In genomic region chr12:81331046-81331638, GRCm38 (mm10) we compare ENCODE assay signal across 9 mouse cellular contexts. TPM values are rescaled to one million over a fixed set of nuclear protein-coding genes. Genes with fewer than 3 reads are reported as not detected.
A peak's percentile ranks its signal among the peaks of the same experiment; 100 is the strongest.
DNase-seq lines count a peak whose midpoint lies in the region; ATAC-seq lines count a peak whose summit lies in the region.
"Had no signal": no experiment of that assay in that cellular context is flagged by ENCODE, and none has a peak within 500 bp of the region (broad histone marks: within the 10 kb centered on the region; RNA-seq: fewer than 3 reads in every experiment).

No protein-coding gene starts in this region.

- no peak for DNase-seq in lung, postnatal 36 days
- peak; percentile 7 for DNase-seq in hindbrain, embryonic 11.5 days (ENCODE audit: low spot score)
- no peak for DNase-seq in urinary bladder, postnatal 10 days (ENCODE audit: low spot score)
- no peak for DNase-seq in ovary, postnatal 36 days (ENCODE audit: low spot score)
- DNase-seq in lung, postnatal 25 days (ENCODE audit: low spot score): no peak
- DNase-seq in left cerebral cortex, postnatal 14 days (ENCODE audit: low spot score in 2 of 2): no peak

- H3K9me3 ChIP-seq in lung, embryonic 15.5 days: no peaks in the 10 kb centered on the region
- no peaks in the 10 kb centered on the region for H3K9me3 ChIP-seq in hindbrain, embryonic 11.5 days (ENCODE audit: control insufficient read depth, low read length)
- no peaks in the 10 kb centered on the region for H3K9me3 ChIP-seq in midbrain, embryonic 12.5 days

- H3K4me1 ChIP-seq in lung, embryonic 15.5 days: peaks cover 8% of the 10 kb centered on the region; the same call in 1 of the 2 replicates
- no peaks in the 10 kb centered on the region for H3K4me1 ChIP-seq in hindbrain, embryonic 11.5 days (replicated peaks; ENCODE audit: control insufficient read depth, insufficient read depth, low read length)
- H3K4me1 ChIP-seq in midbrain, embryonic 12.5 days: peaks cover 20% of the 10 kb centered on the region

- no peaks in the 10 kb centered on the region for H3K36me3 ChIP-seq in lung, embryonic 15.5 days
- H3K36me3 ChIP-seq in hindbrain, embryonic 11.5 days (ENCODE audit: control insufficient read depth, insufficient read depth, low read length): no peaks in the 10 kb centered on the region
- no peaks in the 10 kb centered on the region for H3K36me3 ChIP-seq in midbrain, embryonic 12.5 days

- peaks cover 32% of the 10 kb centered on the region for H3K27me3 ChIP-seq in lung, embryonic 15.5 days
- H3K27me3 ChIP-seq in hindbrain, embryonic 11.5 days (ENCODE audit: control insufficient read depth, insufficient read depth, low read length): peaks cover 3% of the 10 kb centered on the region; the same call in 1 of the 2 replicates
- peaks cover 27% of the 10 kb centered on the region for H3K27me3 ChIP-seq in midbrain, embryonic 12.5 days

- no peak overlapping the region for H3K27ac ChIP-seq in lung, embryonic 15.5 days
- no peak overlapping the region for H3K27ac ChIP-seq in hindbrain, embryonic 11.5 days (ENCODE audit: low read depth, low read length)
- H3K27ac ChIP-seq in midbrain, embryonic 12.5 days (replicated peaks): peak overlapping the region; percentile 10; the same call in 1 of the 2 replicates

- H3K9ac ChIP-seq in lung, embryonic 15.5 days: no peak overlapping the region
- H3K9ac ChIP-seq in hindbrain, embryonic 11.5 days (ENCODE audit: low read depth, low read length): 0 out of 2 replicates have a peak overlapping the region, but pooled peaks have one; percentile 7
- H3K9ac ChIP-seq in midbrain, embryonic 12.5 days (replicated peaks): no peak overlapping the region

- 41% methylated on average over 5 of the region's 5 CpGs for WGBS in lung, embryonic 15.5 days
- 51% methylated on average over 5 of the region's 5 CpGs for WGBS in hindbrain, embryonic 11.5 days
- whole genome bisulfite sequencing in midbrain, embryonic 12.5 days: 19% methylated on average over 5 of the region's 5 CpGs

- intact Hi-C loops in left cerebral cortex, postnatal 14 days (cut with DNase I): loop anchor here (5.0 kb wide), 2 partner anchors 104 to 124 kb away; no protein-coding TSS in a partner anchor

- H3K4me2 ChIP-seq in lung, embryonic 15.5 days: peak overlapping the region; percentile 99
- peak overlapping the region; percentile 97; the same call in 1 of the 2 replicates for H3K4me2 ChIP-seq in hindbrain, embryonic 11.5 days (replicated peaks; ENCODE audit: low read depth, low read length)
- H3K4me2 ChIP-seq in midbrain, embryonic 12.5 days (replicated peaks): peak overlapping the region; percentile 98

- no peak overlapping the region for H3K4me3 ChIP-seq in lung, embryonic 15.5 days
- no peak overlapping the region for H3K4me3 ChIP-seq in hindbrain, embryonic 11.5 days (ENCODE audit: low read depth, low read length)
- no peak overlapping the region; the same call in 1 of the 2 replicates for H3K4me3 ChIP-seq in midbrain, embryonic 12.5 days

- no peak for ATAC-seq in lung, embryonic 15.5 days (ENCODE audit: borderline replicate concordance, extremely low read depth, low FRiP score, low TSS enrichment)
- ATAC-seq in hindbrain, embryonic 11.5 days (ENCODE audit: low FRiP score): no peak
- ATAC-seq in midbrain, embryonic 12.5 days (ENCODE audit: low FRiP score, low read depth): no peak
- ATAC-seq: activated CD4-positive, CD25-positive, alpha-beta regulatory T cell, adult 4 months had no signal

RNA-seq across cellular contexts. Expression of gene Slc8a3, which starts 1.8 kb away (rescaled TPM):
- polyA plus RNA-seq in lung, embryonic 15.5 days (2015; fragmentation: Nextera tagmentation; extraction: Ambion mirVana): 0.47 and 0.55 TPM in 2 replicates
- 1.6 and 1.7 TPM in 2 replicates for polyA plus RNA-seq in hindbrain, embryonic 11.5 days (2014; fragmentation: Nextera tagmentation; extraction: Ambion mirVana)
- 1.8 and 2.6 TPM in 2 replicates for polyA plus RNA-seq in midbrain, embryonic 12.5 days (2016; fragmentation: Nextera tagmentation; extraction: Ambion mirVana)
- 10 to 100 TPM; 23.0 to 27.3 TPM for total RNA-seq in left cerebral cortex, postnatal 14 days (2021)
- polyA plus RNA-seq: activated CD4-positive, CD25-positive, alpha-beta regulatory T cell, adult 4 months had no signal

RNA-seq across cellular contexts. Expression of gene Gm4787, which starts 48.1 kb away (rescaled TPM):
- 0.17 and 0.21 TPM in 2 replicates for polyA plus RNA-seq in lung, embryonic 15.5 days (2015; fragmentation: Nextera tagmentation; extraction: Ambion mirVana)
- polyA plus RNA-seq in hindbrain, embryonic 11.5 days (2014; fragmentation: Nextera tagmentation; extraction: Ambion mirVana): 0.31 and 0.39 TPM in 2 replicates
- polyA plus RNA-seq in midbrain, embryonic 12.5 days (2016; fragmentation: Nextera tagmentation; extraction: Ambion mirVana): 0.26 and 0.50 TPM in 2 replicates
- 1 to 10 TPM; 1.3 to 2.0 TPM for total RNA-seq in left cerebral cortex, postnatal 14 days (2021)
